Mouse (Mus musculus) heart, postnatal 36 days (tissue): ENCODE results near the gene Pla2g3. TPM values are rescaled to one million over a fixed set of nuclear protein-coding genes. Genes with fewer than 3 reads are reported as not detected.

Experiments used
- total RNA-seq, 2 experiments: library from RNA; stranded (reverse); gene quantifications; 2 replicates each; pipeline ENCODE4 v1.2.3; 2021

The Pla2g3 gene
- total RNA-seq, 2 experiments from 2014 or later: not detected

Other genes with a start within 250 kb of the Pla2g3 start
- 10 to 100 TPM; 61.8 to 63.3 TPM for gene Drg1, start 221.9 kb upstream of the Pla2g3 start, total RNA-seq
- 10 to 100 TPM; 24.9 to 31.0 TPM for gene Patz1, start 199.4 kb upstream of the Pla2g3 start, total RNA-seq
- 10 to 100 TPM; 49.4 to 66.2 TPM for gene Pik3ip1, start 157.9 kb upstream of the Pla2g3 start, total RNA-seq
- 10 to 100 TPM; 17.6 to 24.8 TPM for gene Limk2, start 79.1 kb upstream of the Pla2g3 start, total RNA-seq
- gene Rnf185, start 35.9 kb upstream of the Pla2g3 start, total RNA-seq: 10 to 100 TPM; 18.6 to 20.3 TPM
- gene Inpp5j, start 16.5 kb downstream of the Pla2g3 start, total RNA-seq: 10 to 100 TPM; 15.7 to 25.8 TPM
- 10 to 100 TPM; 37.6 to 43.8 TPM for gene Selenom, start 26.4 kb downstream of the Pla2g3 start, total RNA-seq
- gene Smtn, start 52.3 kb downstream of the Pla2g3 start, total RNA-seq: 100 to 1,000 TPM; 146 to 153 TPM
- 10 to 100 TPM; 18.7 to 22.0 TPM for gene Morc2a, start 160.9 kb downstream of the Pla2g3 start, total RNA-seq